Mouse (Mus musculus) brain, adult 2 months (tissue): ENCODE data around the gene Efcab10.

Experiments used
- DNase-seq: peaks from one replicate; pipeline ENCODE4 v3.0.0; 2011; ENCODE audit warnings: low read depth, low spot score

The Efcab10 gene

GRCm38 (mm10) chr12:33427293-33427692 is 32.6 kb downstream of the Efcab10 start:
- no peak for DNase-seq

- no peak for DNase-seq
Measured at GRCm38 (mm10) chr12:33427726-33428125, 33.1 kb downstream of the Efcab10 start.

GRCm38 (mm10) chr12:33429387-33430160 is 34.9 kb downstream of the Efcab10 start, which contains the start of gene Twistnb:
TSS of gene Twistnb (plus strand) at chr12:33429635.
- DNase-seq = peak; percentile 98

GRCm38 (mm10) chr12:33433812-33434211 is 39.2 kb downstream of the Efcab10 start:
- DNase-seq = no peak

GRCm38 (mm10) chr12:33434758-33435157 is 40.1 kb downstream of the Efcab10 start:
- DNase-seq = no peak
